Mouse (Mus musculus) erythroblast, adult 5-6 weeks (primary cell): ENCODE measurements at regions not wholly inside any gene's neighbourhood (a gene's known extent, or its start where the extent isn't known, plus 50 kb on each side); places are given as distances from the start of the nearest gene placed in this dataset.

ENCODE experiments used
- ATAC-seq: replicated peaks from 2 replicates; pipeline ENCODE4 v1.8.0; 2016; ENCODE audit warnings: moderate number of reproducible peaks, mild to moderate bottlenecking, moderate TSS enrichment, inconsistent platforms; ENCODE audit not compliant: poor library complexity, low FRiP score, severe bottlenecking

DNA sequence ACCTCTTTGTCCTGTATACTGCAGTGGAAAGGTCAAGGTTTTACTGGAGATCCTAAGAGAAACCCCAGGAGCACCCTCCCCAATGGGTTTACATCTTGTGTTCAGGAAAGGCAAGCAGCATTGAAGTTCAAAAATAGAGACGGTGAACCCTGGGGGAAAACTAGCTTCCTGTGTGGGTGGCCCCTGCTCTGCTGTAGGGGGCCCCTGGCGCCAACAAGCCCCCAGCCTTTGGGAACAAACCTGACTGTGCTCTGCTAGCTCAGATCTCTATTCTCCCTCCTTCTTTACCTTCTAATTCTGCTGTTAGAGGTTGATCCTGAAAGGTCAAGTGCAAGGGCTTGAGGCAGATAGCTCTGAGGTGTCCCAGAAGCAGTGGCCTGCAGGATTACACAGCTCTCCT lies 78.6 kb downstream of the Ets2 start:
- no peak for ATAC-seq

- no peak for ATAC-seq
These were observed 77.2 kb downstream of the Ets2 start for GRCm38 (mm10) chr16:95778845-95779722.

DNA sequence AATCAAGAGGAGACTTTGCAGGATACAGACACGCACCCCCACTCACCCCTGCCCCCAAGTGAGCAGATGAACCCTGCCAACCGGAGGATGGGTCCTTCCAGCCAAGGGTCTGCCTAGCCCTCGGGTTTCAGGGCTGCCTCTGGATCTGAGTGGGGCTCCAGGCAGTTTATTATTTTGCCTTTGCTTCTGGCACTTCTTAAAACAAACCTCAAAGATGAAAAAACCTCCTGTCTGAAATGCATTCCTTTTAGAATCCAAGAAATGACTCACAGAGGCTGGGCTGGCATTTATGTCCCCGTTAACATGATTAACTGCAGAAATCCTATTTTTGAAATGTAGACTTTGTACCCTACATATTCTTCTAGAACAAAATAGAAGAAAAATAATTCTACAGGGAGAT lies 76.3 kb downstream of the Ets2 start:
- no peak for ATAC-seq

GRCm38 (mm10) chr16:95776610-95777363 lies 74.9 kb downstream of the Ets2 start:
- ATAC-seq, result no peak

DNA sequence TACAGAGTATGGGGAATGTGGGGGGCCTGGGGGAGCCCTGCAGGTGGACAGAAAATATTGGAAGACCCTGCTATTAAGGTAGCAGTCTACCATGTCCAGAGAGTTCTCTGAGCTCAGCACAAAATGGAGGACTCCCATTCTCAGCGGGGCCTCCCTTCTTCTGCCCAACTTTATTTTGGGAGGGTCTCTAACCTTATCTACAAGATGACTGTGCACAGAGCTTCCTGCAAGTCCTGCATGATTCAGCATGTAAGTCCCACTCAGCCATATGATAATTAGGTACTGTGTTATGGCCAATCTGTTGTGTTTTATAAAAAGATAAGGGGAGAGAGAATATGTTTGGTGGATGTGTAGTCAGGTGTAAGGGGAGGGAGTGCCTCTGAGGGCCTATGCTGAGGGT lies 74.1 kb downstream of the Ets2 start:
- no peak for ATAC-seq

DNA sequence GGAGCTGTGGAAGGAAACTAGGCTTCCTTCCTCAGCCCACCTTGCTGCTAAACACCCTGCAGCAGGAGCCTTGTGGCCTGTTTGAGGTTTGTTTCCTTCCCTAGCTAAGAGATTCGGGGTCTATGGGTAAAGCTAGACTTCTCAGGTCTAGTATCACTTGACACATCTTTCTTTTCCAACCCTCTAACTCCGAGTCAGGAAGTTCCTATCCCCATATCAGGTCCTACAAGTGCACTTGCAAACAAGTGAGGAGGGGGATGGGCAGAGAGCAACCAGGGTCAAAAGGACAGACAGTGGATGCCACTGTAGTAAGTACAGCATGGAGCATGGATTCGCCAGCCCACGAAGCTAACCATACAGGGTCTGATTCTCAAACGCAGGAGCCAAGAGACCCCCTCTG lies 73.5 kb downstream of the Ets2 start:
- ATAC-seq, result no peak

DNA sequence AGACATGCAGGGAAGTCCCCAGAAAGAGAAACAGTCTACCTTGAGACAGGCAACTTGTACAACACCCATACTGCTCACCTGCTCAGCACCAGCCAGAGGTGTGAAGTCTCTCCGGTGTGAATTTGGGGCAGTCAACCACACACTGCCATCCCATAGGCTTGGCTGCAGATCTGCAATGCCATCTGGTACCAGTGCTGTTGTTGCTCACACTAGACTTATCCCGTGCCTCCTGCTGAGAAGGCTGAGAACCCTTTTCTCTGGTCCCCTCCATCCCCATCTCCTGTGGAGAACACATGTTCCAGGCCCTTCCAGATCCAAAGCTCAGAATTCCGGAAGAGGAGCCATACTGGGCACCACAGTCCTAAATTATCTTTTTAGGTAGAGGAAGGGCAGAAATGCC lies 71.3 kb downstream of the Ets2 start:
- ATAC-seq, result no peak
